Mouse (Mus musculus) forebrain, embryonic 12.5 days (tissue): ENCODE results near the gene Xylt1. TPM values are rescaled to one million over a fixed set of nuclear protein-coding genes. Genes with fewer than 3 reads are reported as not detected.

Experiments used
- ATAC-seq: fragments of 200-750 bp; cut with Nextera tagmentation; 2 replicates; pipeline ENCODE4 v1.8.0; 2017; ENCODE audit warnings: moderate TSS enrichment; ENCODE audit not compliant: low FRiP score
- H3K27ac ChIP-seq: fragments of 300-500 bp; sonication (generic); 2 replicates; pipeline ENCODE4 v1.5.1; 2016; ENCODE audit warnings: mild to moderate bottlenecking
- H3K27me3 ChIP-seq: fragments of 300-500 bp; sonication (generic); 2 replicates; pipeline ENCODE4 v1.6.1; 2016; ENCODE audit warnings: mild to moderate bottlenecking
- H3K36me3 ChIP-seq: fragments of 300-500 bp; sonication (generic); replicated peaks from 2 replicates; pipeline ENCODE4 v1.6.1; 2016; ENCODE audit warnings: mild to moderate bottlenecking
- H3K4me1 ChIP-seq: fragments of 300-500 bp; sonication (generic); 2 replicates; pipeline ENCODE4 v1.6.1; 2016
- H3K4me2 ChIP-seq: fragments of 300-500 bp; sonication (generic); 2 replicates; pipeline ENCODE4 v1.6.1; 2016; ENCODE audit warnings: mild to moderate bottlenecking, moderate library complexity
- H3K4me3 ChIP-seq: fragments of 300-500 bp; sonication (generic); replicated peaks from 2 replicates; pipeline ENCODE4 v1.5.1; 2016; ENCODE audit warnings: mild to moderate bottlenecking
- H3K9ac ChIP-seq: fragments of 300-500 bp; sonication (generic); 2 replicates; pipeline ENCODE4 v1.6.1; 2016; ENCODE audit warnings: mild to moderate bottlenecking
- H3K9me3 ChIP-seq: fragments of 300-500 bp; sonication (generic); 2 replicates; pipeline ENCODE4 v1.6.1; 2016
- WGBS: fragments of 180-500 bp; shearing (Covaris S2); methylation state at CpG from one replicate; pipeline ENCODE4 v1.1.7; 2016; 5-methylcytosine and 5-hydroxymethylcytosine counted together
- polyA plus RNA-seq: library from polyadenylated mRNA; unstranded; fragments of >200 nt; fragmentation: Nextera tagmentation; extraction: Ambion mirVana; gene quantifications from 2 replicates; pipeline ENCODE4 v1.2.1, GENCODE M21; 2016

The Xylt1 gene
- polyA plus RNA-seq, 1 experiment from 2014 or later, result 5.0 TPM

DNA sequence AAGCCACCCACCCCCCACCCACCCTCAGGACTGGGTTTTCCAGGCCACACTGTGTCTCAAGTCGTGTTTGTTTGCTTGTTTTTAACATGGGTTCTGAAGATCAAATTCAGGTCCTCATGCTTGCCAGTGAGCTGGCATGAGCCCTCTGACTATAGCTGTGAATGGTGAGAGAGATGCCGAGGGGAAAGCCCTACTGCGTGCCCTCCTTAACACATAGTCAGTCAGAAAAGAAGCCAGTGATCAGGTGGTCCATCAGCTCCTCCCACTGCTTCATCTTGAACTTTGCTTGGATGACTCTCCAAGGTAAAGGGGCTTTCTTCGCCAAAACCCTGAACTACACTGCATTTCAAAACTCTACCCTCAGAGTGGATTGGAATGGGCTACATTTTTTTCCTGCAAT, 183.8 kb downstream of the Xylt1 start:
- Histone ChIP-seq H3K36me3 (0 out of 2 replicates have a peak, but pooled peaks cover 3% of the 10 kb centered on the region), H3K4me3 (no peak overlapping the region), H3K27me3 (no peaks in the 10 kb centered on the region), H3K4me2 (no peak overlapping the region), H3K9ac (no peak overlapping the region), H3K9me3 (no peaks in the 10 kb centered on the region), H3K4me1 (no peaks in the 10 kb centered on the region; the same call in 1 of the 2 replicates), H3K27ac (no peak overlapping the region)
- no peak for ATAC-seq
- 81% methylated on average over 4 of the region's 4 CpGs for WGBS

DNA sequence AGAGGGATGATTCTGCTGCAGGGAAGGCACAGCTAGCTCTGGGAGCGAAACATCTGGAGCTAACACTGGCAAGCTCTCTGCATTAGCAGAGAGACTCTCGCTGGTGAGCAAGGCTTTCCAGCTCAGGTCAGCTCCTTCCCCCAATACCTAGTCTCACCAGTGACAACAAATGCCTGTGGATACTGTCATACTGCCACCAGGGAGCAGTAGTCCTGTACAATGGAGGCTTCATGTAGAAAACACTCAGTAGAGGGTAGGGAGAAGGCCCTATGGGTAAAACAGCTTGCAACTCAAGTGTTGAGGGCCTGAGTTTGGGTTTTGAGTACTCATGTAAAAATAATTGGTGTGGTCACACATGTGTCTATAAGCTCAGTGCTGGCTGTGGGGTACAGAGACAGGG, 185.3 kb downstream of the Xylt1 start:
- Histone ChIP-seq H3K36me3 (0 out of 2 replicates have a peak, but pooled peaks cover 3% of the 10 kb centered on the region), H3K9me3 (no peaks in the 10 kb centered on the region), H3K9ac (no peak overlapping the region), H3K4me3 (no peak overlapping the region), H3K4me1 (peaks cover 2% of the 10 kb centered on the region), H3K27me3 (no peaks in the 10 kb centered on the region), H3K27ac (no peak overlapping the region), H3K4me2 (no peak overlapping the region)
- no peak for ATAC-seq
- WGBS, result 78% methylated on average over 2 of the region's 2 CpGs

DNA sequence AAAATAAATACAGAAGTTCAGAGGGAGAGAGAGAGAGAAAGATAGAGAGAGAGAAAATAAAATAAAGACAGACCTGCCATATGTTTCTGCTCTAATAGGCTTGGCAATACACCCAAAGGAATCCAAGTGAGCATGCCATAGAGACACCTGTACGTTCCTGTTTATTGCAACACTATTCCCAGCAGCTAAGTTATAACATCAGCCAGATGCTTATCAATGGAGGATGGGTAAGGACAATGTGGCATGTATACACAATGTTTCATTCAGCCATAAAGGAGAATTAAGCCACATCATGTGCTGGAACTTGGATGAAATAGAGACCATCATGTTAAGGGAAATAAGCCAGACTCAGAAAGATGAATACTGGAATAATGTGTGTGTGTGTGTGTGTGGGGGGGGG, 186.1 kb downstream of the Xylt1 start:
- 87% methylated on average over 1 of the region's 1 CpGs for WGBS
- Histone ChIP-seq H3K27ac (no peak overlapping the region), H3K36me3 (0 out of 2 replicates have a peak, but pooled peaks cover 3% of the 10 kb centered on the region), H3K4me2 (no peak overlapping the region), H3K4me1 (peaks cover 7% of the 10 kb centered on the region), H3K27me3 (no peaks in the 10 kb centered on the region), H3K4me3 (no peak overlapping the region), H3K9me3 (no peaks in the 10 kb centered on the region), H3K9ac (no peak overlapping the region)
- no peak for ATAC-seq

DNA sequence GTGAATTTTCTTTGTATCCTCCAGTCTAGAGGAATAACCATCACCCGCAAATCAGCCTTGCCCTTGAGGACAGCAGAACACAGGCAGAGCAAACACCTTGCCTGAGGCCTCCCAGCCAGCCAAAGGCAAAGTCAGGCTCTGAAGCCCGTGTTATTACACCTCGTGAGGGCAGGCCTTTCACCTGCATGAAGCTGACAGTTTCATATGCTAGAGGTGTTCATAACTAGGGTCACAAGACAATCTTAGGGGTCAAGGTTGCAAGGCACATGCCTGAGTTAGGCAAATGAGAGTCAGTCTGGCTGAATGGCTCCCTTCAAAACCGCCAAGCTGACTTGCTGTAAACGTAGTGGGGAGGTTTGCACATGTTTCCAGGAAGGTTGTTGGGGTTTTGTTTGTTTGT, 186.5 kb downstream of the Xylt1 start:
- Histone ChIP-seq H3K4me3 (no peak overlapping the region), H3K27me3 (no peaks in the 10 kb centered on the region), H3K4me2 (no peak overlapping the region), H3K36me3 (no peaks in the 10 kb centered on the region), H3K27ac (no peak overlapping the region), H3K9ac (no peak overlapping the region), H3K9me3 (no peaks in the 10 kb centered on the region), H3K4me1 (peaks cover 7% of the 10 kb centered on the region)
- ATAC-seq, result no peak
- WGBS, result 76% methylated on average over 5 of the region's 5 CpGs

DNA sequence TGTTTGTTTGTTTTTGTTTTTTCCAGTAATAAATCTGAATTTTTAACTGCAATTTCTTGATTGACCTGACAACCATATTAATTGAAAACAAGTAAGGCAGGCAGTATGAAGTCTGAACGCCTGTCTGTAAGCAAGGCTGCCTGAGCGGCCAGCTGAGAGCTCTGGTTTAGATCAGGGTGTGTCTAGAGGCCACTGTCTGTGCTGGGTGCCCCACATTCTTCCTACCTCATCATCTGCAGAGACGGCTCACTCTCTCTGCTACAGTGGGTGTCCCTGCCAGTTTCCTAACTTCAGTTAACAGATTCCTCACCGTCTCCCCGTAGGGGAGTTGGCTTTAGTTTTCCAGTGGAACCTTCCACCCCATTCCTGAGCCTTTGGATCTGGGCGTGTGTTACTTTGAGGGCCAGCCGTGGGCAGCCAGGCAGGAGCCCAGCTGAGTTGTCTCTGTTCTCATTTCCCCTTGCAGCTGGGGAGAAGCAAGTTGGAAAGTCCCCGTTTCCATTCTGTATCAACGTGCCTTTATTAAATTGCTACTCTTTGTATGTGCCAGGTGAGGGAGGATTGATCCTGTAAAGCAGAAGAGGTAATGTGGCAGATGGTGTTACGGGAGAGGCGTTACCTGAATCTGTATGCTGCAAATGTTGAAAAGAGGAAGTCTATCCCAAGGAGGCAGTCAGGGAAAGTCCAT, 187.0 kb downstream of the Xylt1 start:
- no peaks in the 10 kb centered on the region for H3K36me3 ChIP-seq

DNA sequence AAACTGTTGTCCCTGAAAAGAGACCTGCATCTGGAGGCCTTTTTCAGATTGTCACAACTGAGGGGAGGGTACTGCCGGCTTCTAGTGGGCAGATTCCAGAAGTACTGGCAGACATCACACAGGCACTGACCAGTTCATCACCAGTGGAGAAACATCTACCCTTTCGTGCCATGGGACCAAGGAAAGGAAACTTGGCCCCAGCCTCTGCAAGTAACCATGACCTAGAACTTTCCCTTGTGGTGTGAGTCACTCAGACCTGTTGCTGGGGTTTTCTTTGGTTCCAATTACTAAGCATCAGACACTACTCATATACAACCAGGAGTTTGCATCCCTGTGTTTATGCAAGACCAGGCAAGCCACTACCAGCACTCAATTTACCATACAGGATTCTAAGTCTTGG, 190.4 kb downstream of the Xylt1 start:
- 90% methylated on average over 2 of the region's 2 CpGs for WGBS
- Histone ChIP-seq H3K9me3 (no peaks in the 10 kb centered on the region), H3K27ac (0 out of 2 replicates have a peak overlapping the region, but pooled peaks have one; percentile 13), H3K27me3 (no peaks in the 10 kb centered on the region), H3K4me3 (no peak overlapping the region), H3K36me3 (no peaks in the 10 kb centered on the region), H3K4me2 (no peak overlapping the region), H3K9ac (no peak overlapping the region), H3K4me1 (peaks cover 7% of the 10 kb centered on the region; the same call in 1 of the 2 replicates)
- no peak for ATAC-seq

More for the DNA sequence above, 187.0 kb downstream of the Xylt1 start:
- Histone ChIP-seq H3K4me2 (no peak overlapping the region), H3K27ac (no peak overlapping the region), H3K9ac (no peak overlapping the region), H3K27me3 (no peaks in the 10 kb centered on the region), H3K4me1 (peaks cover 7% of the 10 kb centered on the region), H3K9me3 (no peaks in the 10 kb centered on the region), H3K4me3 (no peak overlapping the region)
- 85% methylated on average over 11 of the region's 11 CpGs for WGBS
- ATAC-seq, result no peak

DNA sequence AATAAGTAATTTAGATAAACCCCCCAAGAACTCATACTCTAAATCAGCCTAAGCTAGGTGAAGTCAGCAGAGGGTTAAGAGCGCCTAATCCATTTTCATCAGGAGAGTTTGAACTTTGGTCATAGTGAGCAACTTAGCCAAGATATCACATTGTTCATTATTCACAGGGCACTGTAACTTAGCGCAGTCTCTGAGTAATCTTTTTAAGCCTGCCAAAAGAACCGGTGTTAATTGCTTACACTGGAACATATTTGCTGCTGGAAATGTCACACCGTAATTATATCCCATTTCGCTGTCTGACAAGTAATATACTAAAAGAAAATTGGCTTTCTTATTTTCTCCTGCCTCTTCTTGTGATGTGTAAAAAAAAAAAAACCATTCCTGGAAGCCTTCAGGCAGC, 190.9 kb downstream of the Xylt1 start:
- H3K4me3 ChIP-seq, result no peak overlapping the region
- 70% methylated on average over 5 of the region's 5 CpGs for WGBS

DNA sequence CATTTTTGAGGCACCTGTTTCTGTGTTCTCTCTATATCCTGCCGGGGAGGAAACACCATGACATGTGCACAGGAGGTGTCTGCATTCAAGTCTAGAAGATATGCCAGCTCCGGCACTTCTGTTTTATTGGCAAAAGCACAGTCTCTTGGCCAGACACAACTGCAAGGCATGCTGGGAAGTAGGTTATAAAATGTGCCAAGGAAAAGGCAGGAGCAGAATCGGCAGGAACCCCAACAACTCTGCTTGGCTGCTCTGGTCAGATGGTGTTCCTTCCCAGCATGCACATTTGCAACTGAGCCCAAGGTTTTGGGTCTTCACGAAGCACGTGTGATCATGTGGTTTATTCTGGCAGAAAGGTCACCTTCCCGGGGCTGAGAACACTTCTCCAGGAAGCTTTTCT, 192.4 kb downstream of the Xylt1 start:
- no peaks in the 10 kb centered on the region for H3K36me3 ChIP-seq
- H3K9me3 ChIP-seq, result no peaks in the 10 kb centered on the region
- no peak overlapping the region for H3K4me2 ChIP-seq
- no peak for ATAC-seq
- no peaks in the 10 kb centered on the region for H3K27me3 ChIP-seq
- no peak overlapping the region for H3K4me3 ChIP-seq
- no peak overlapping the region for H3K27ac ChIP-seq
- H3K4me1 ChIP-seq, result peaks cover 7% of the 10 kb centered on the region; the same call in 1 of the 2 replicates
- H3K9ac ChIP-seq, result no peak overlapping the region
- 85% methylated on average over 6 of the region's 6 CpGs for WGBS

More for the DNA sequence above, 190.9 kb downstream of the Xylt1 start:
- peaks cover 7% of the 10 kb centered on the region; the same call in 1 of the 2 replicates for H3K4me1 ChIP-seq
- H3K4me2 ChIP-seq, result no peak overlapping the region
- H3K27ac ChIP-seq, result 0 out of 2 replicates have a peak overlapping the region, but pooled peaks have one; percentile 13
- no peak overlapping the region for H3K9ac ChIP-seq
- H3K9me3 ChIP-seq, result no peaks in the 10 kb centered on the region
- no peaks in the 10 kb centered on the region for H3K36me3 ChIP-seq
- ATAC-seq, result no peak
- H3K27me3 ChIP-seq, result no peaks in the 10 kb centered on the region

DNA sequence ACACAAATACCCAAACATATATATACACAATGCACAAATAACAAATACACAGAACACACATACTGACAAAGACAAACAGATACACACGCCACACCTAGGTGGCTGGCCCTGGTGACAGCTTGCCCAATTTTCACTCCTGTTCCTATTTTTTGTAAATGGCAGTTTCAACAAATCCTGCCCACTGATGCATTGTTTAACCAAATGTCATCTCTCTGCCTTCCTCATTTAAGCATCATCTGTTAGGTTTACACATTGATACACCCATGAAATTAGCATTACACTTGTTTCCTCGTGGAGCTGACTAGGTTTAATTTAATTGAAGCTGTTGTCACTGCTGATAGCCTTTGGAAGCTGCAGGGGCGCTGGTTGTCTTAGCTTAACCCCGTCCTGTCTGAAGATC, 194.6 kb downstream of the Xylt1 start:
- no peak overlapping the region for H3K27ac ChIP-seq
- 44% methylated on average over 4 of the region's 4 CpGs for WGBS
- H3K27me3 ChIP-seq, result no peaks in the 10 kb centered on the region
- no peak; the same call in 1 of the 2 replicates for ATAC-seq
- no peaks in the 10 kb centered on the region for H3K36me3 ChIP-seq
- no peak overlapping the region for H3K4me3 ChIP-seq
- H3K4me1 ChIP-seq, result peaks cover 7% of the 10 kb centered on the region; the same call in 1 of the 2 replicates
- H3K9ac ChIP-seq, result no peak overlapping the region
- no peaks in the 10 kb centered on the region for H3K9me3 ChIP-seq
- H3K4me2 ChIP-seq, result no peak overlapping the region

DNA sequence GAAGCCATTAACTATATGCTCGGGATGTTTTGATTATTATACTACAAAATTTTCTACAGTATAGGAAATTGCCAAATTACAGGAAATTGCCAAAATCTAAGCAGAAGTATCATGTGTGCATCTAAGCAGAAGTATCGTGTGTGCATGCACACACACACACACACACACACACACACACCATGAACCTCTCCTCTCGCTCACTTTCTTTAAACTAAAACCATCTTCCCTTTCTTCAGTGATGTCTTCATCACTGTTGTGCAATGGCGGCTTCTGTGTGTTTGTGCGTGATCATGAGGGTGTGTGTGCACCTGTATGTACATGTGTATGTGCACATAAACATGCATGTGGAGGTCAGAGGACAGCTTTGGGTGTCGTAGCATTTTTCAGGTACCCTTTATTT, 196.3 kb downstream of the Xylt1 start:
- H3K9me3 ChIP-seq, result no peaks in the 10 kb centered on the region
- no peak overlapping the region for H3K9ac ChIP-seq
- no peak overlapping the region for H3K4me3 ChIP-seq
- WGBS, result 94% methylated on average over 6 of the region's 6 CpGs
- H3K36me3 ChIP-seq, result no peaks in the 10 kb centered on the region
- no peak for ATAC-seq
- H3K4me2 ChIP-seq, result no peak overlapping the region
- no peak overlapping the region for H3K27ac ChIP-seq
- H3K4me1 ChIP-seq, result no peaks in the 10 kb centered on the region
- H3K27me3 ChIP-seq, result no peaks in the 10 kb centered on the region

DNA sequence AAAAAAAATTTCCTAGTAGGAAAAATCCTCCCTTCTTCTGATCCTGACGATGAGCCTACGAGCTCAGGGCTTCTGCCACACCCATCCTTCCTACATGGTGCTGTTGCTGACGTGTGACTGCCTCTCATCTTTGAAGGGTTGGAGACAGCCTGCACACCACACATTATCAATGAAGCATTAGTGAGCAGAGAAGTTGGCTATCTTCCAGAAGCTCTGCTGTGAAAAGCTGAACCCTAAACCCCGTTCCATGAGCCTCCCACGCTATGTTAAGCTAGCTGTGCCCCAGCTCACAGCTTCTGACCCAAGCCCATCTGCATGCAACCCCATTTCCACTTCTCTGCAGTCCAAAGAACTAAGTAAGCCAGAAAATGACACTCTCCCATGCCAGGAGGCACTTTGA, 204.4 kb downstream of the Xylt1 start:
- ATAC-seq, result no peak
- H3K4me3 ChIP-seq, result no peak overlapping the region

DNA sequence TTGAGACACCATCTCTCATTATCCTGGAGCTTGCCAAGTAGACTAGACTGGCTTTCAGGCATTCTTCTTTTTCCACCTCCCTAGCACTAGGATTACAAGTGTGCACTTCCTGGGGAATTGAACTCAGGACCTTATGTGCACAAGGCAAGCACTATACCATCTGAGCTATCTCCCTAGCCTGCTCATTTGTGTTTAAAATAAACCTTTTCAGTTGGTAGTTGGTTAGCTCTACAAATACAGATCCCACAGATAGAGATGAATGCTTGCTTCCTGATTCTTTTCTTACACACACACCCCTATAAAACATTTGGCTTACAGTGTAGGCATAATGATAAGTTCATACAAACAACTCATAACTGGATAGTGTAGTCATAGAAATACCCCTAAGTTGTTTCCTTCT, 206.0 kb downstream of the Xylt1 start:
- peaks cover 28% of the 10 kb centered on the region for H3K4me1 ChIP-seq
- H3K27me3 ChIP-seq, result no peaks in the 10 kb centered on the region
- H3K36me3 ChIP-seq, result no peaks in the 10 kb centered on the region
- H3K4me3 ChIP-seq, result no peak overlapping the region
- H3K9me3 ChIP-seq, result no peaks in the 10 kb centered on the region
- no peak overlapping the region for H3K4me2 ChIP-seq
- no peak for ATAC-seq
- H3K9ac ChIP-seq, result no peak overlapping the region
- no peak overlapping the region for H3K27ac ChIP-seq

More for the DNA sequence above, 204.4 kb downstream of the Xylt1 start:
- Histone ChIP-seq H3K9me3 (no peaks in the 10 kb centered on the region), H3K36me3 (no peaks in the 10 kb centered on the region), H3K9ac (no peak overlapping the region), H3K4me1 (peaks cover 26% of the 10 kb centered on the region), H3K27ac (peak overlapping the region; percentile 15; the same call in 1 of the 2 replicates), H3K4me2 (no peak overlapping the region), H3K27me3 (no peaks in the 10 kb centered on the region)
- WGBS, result 61% methylated on average over 5 of the region's 5 CpGs
